Mouse (Mus musculus) lung, embryonic 16.5 days (tissue): ENCODE measurements around the gene Insr. TPM values are rescaled to one million over a fixed set of nuclear protein-coding genes. Genes with fewer than 3 reads are reported as not detected.
A peak's percentile ranks its signal among the peaks of the same experiment; 100 is the strongest.

ENCODE experiments used
- ATAC-seq: fragments of 200-750 bp; cut with Nextera tagmentation; 2 replicates; pipeline ENCODE4 v1.8.0; 2017; ENCODE audit warnings: low read depth, mild to moderate bottlenecking, moderate library complexity
- H3K27ac ChIP-seq: fragments of 300-500 bp; sonication (generic); 2 replicates; pipeline ENCODE4 v1.5.1; 2014; ENCODE audit warnings: mild to moderate bottlenecking, control low read depth, low read length
- H3K27me3 ChIP-seq: fragments of 300-500 bp; sonication (generic); 2 replicates; pipeline ENCODE4 v1.6.1; 2014; ENCODE audit warnings: low read depth, low read length, mixed read lengths; ENCODE audit not compliant: control insufficient read depth, insufficient read depth
- H3K36me3 ChIP-seq: fragments of 300-500 bp; sonication (generic); 2 replicates; pipeline ENCODE4 v1.6.1; 2014; ENCODE audit warnings: low read length; ENCODE audit not compliant: control insufficient read depth, insufficient read depth
- H3K4me1 ChIP-seq: fragments of 300-500 bp; sonication (generic); replicated peaks from 2 replicates; pipeline ENCODE4 v1.6.1; 2014; ENCODE audit warnings: low read length, mixed read lengths; ENCODE audit not compliant: control insufficient read depth, insufficient read depth
- H3K4me2 ChIP-seq: fragments of 300-500 bp; sonication (generic); 2 replicates; pipeline ENCODE4 v1.6.1; 2014; ENCODE audit warnings: low read depth, low read length, control low read depth
- H3K4me3 ChIP-seq: fragments of 300-500 bp; sonication (generic); 2 replicates; pipeline ENCODE4 v1.5.1; 2014; ENCODE audit warnings: mild to moderate bottlenecking, low read length, control low read depth
- H3K9ac ChIP-seq: fragments of 300-500 bp; sonication (generic); 2 replicates; pipeline ENCODE4 v1.6.1; 2014; ENCODE audit warnings: low read length, control low read depth
- H3K9me3 ChIP-seq: fragments of 300-500 bp; sonication (generic); 2 replicates; pipeline ENCODE4 v1.6.1; 2016; ENCODE audit warnings: low read length; ENCODE audit not compliant: control insufficient read depth
- WGBS: fragments of 180-500 bp; shearing (Covaris S2); extraction: QIAGEN DNeasy Blood & Tissue Kit; methylation state at CpG from one replicate; pipeline ENCODE4 v1.1.7; 2014; 5-methylcytosine and 5-hydroxymethylcytosine counted together
- polyA plus RNA-seq: library from polyadenylated mRNA; unstranded; fragments of >200 nt; fragmentation: Nextera tagmentation; extraction: Ambion mirVana; gene quantifications from 2 replicates; pipeline ENCODE4 v1.2.1, GENCODE M21; 2015

The Insr gene
- polyA plus RNA-seq, 1 experiment from 2014 or later, result 34.1 TPM

DNA sequence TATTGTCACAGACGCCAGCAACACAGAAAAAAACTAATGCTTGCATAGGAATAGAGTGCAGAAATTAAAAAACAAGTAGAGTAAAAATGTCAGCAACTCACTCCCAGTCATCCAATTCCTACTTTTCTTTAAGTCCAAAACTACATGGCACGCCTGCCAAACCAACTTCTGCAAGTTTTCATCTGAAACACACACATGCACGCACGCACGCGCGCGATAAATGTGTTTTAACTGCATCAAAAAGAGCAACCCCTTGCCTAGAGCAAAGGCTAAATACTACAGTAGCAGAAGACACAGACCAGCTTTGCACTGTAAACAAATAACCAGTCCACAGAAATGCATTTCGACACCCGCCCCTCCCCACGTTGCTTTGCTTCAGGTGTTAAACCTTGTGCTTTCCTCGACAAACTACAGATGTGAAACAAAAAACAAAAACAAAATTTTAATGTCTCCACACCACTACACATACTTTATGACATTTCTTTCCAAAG lies 59.5 kb downstream of the Insr start:
- no peaks in the 10 kb centered on the region for H3K27me3 ChIP-seq
- H3K36me3 ChIP-seq, result no peaks in the 10 kb centered on the region
- no peaks in the 10 kb centered on the region for H3K9me3 ChIP-seq
- H3K4me1 ChIP-seq, result peaks cover 39% of the 10 kb centered on the region
- 60% methylated on average over 12 of the region's 12 CpGs for WGBS
- no peak overlapping the region; the same call in 1 of the 2 replicates for H3K4me3 ChIP-seq
- no peak for ATAC-seq
- peak overlapping the region; percentile 94; the same call in 1 of the 2 replicates for H3K27ac ChIP-seq
- H3K9ac ChIP-seq, result no peak overlapping the region; the same call in 1 of the 2 replicates
- H3K4me2 ChIP-seq, result peak overlapping the region; percentile 79

DNA sequence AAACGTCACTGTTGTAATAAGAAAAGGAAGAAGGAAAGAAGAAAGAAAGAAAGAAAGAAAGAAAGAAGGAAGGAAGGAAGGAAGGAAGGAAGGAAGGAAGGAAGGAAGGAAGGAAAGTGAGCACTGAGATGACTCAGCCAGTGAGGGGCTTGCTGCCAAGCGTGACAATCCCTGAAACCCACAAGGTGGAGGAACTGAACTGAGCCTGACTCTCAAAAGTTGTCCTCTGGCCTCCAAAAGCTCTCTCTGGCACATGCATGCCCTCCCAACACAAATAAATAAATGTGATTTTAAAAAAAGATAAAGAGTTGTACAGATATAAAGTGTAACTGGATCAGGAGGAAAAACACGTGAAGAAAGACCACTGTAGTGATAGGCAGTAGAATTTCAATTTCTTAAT lies 60.2 kb downstream of the Insr start:
- H3K4me2 ChIP-seq, result no peak overlapping the region
- no peaks in the 10 kb centered on the region for H3K36me3 ChIP-seq
- no peak overlapping the region for H3K4me3 ChIP-seq
- no peak overlapping the region for H3K9ac ChIP-seq
- H3K4me1 ChIP-seq, result peaks cover 36% of the 10 kb centered on the region
- no peaks in the 10 kb centered on the region for H3K27me3 ChIP-seq
- H3K9me3 ChIP-seq, result no peaks in the 10 kb centered on the region
- 68% methylated on average over 3 of the region's 3 CpGs for WGBS
- ATAC-seq, result no peak
- H3K27ac ChIP-seq, result no peak overlapping the region

DNA sequence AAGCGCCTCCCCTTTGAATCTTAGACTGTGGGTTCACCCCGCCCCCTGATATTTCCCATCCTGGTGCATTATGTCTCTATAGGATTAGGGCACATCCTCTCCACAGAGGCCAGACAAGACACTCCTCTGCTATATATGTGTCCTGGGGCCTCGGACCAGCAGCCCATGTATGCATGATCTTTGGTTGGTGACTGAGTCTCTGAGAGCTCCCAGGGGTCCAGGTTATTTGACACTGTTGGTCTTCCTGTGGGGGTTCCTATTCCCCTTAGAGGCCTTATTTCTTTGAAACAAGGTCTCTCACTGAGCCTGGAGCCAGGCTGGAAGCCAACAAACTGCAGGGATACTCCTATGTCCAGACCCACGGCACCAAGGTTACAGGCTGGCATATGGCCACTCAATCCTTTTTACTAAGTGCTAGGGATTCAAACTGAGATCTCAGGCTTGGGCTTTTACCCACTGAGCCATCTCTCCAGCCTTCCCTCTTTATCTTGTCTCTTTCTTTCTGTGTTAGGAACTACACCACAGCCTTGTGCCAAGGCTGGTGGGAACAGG lies 62.8 kb downstream of the Insr start:
- H3K9ac ChIP-seq, result no peak overlapping the region
- H3K4me2 ChIP-seq, result no peak overlapping the region
- no peak overlapping the region; the same call in 1 of the 2 replicates for H3K27ac ChIP-seq
- 67% methylated on average over 4 of the region's 4 CpGs for WGBS
- peaks cover 25% of the 10 kb centered on the region for H3K4me1 ChIP-seq
- no peaks in the 10 kb centered on the region for H3K36me3 ChIP-seq
- no peaks in the 10 kb centered on the region for H3K27me3 ChIP-seq
- ATAC-seq, result no peak
- no peak overlapping the region for H3K4me3 ChIP-seq
- no peaks in the 10 kb centered on the region for H3K9me3 ChIP-seq

- Histone ChIP-seq H3K27ac (0 out of 2 replicates have a peak overlapping the region, but pooled peaks have one; percentile 24), H3K4me3 (no peak overlapping the region), H3K27me3 (no peaks in the 10 kb centered on the region), H3K9ac (no peak overlapping the region), H3K4me1 (peaks cover 25% of the 10 kb centered on the region), H3K9me3 (no peaks in the 10 kb centered on the region), H3K4me2 (no peak overlapping the region), H3K36me3 (0 out of 2 replicates have a peak, but pooled peaks cover 3% of the 10 kb centered on the region)
- peak; percentile 81 for ATAC-seq
These were observed 63.9 kb downstream of the Insr start for GRCm38 (mm10) chr8:3215561-3215960.

DNA sequence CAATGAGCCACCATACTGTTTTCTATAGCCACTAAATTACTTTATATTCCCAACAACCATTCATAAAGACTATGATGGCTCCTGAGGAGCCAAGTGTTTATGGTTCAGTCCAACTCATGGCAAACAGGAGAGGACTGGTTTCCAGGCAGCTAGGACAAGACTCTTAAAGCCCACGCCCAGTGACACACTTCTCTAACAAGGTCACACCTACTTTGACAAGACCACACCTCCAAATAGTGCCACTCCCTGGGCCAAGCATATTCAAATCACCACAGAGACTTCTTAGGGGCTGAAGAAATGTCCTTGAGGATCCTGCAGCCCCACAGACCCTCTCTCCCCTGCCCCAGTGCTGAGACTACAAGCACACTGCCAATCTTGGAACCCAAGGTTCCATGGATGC lies 64.8 kb downstream of the Insr start:
- peaks cover 3% of the 10 kb centered on the region; the same call in 1 of the 2 replicates for H3K36me3 ChIP-seq
- peaks cover 24% of the 10 kb centered on the region for H3K4me1 ChIP-seq
- H3K4me3 ChIP-seq, result no peak overlapping the region
- H3K27ac ChIP-seq, result no peak overlapping the region
- no peak overlapping the region for H3K9ac ChIP-seq
- 76% methylated on average over 1 of the region's 1 CpGs for WGBS
- H3K4me2 ChIP-seq, result no peak overlapping the region
- no peaks in the 10 kb centered on the region for H3K9me3 ChIP-seq
- no peak for ATAC-seq
- H3K27me3 ChIP-seq, result no peaks in the 10 kb centered on the region

GRCm38 (mm10) chr8:3211456-3211855 lies 68.0 kb downstream of the Insr start:
- H3K4me1 ChIP-seq, result peaks cover 19% of the 10 kb centered on the region
- no peak overlapping the region for H3K9ac ChIP-seq
- H3K9me3 ChIP-seq, result no peaks in the 10 kb centered on the region
- no peak overlapping the region for H3K4me2 ChIP-seq
- ATAC-seq, result peak; percentile 34
- no peak overlapping the region for H3K27ac ChIP-seq
- H3K4me3 ChIP-seq, result no peak overlapping the region
- WGBS, result 55% methylated on average over 9 of the region's 9 CpGs
- H3K27me3 ChIP-seq, result no peaks in the 10 kb centered on the region
- peaks cover 3% of the 10 kb centered on the region for H3K36me3 ChIP-seq

DNA sequence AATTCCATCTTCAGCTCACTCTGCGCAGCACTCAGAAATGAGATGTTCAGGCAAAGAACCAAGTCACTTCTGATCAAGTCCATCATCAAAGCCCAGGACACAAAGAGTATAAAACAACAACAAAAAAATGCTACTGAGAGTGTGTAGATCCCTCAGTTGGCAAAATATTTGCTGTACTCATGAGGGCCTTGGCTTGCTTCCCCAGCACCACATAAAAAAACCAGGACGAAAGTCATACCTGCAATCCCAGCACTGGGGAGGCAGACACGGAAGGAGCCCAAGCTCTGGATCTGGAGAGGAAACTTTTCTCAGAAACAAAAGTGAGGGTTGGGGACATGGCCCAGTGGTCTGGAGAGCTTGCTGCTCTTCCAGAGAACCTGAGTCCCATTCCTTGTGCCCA lies 69.5 kb downstream of the Insr start:
- Histone ChIP-seq H3K36me3 (peaks cover 7% of the 10 kb centered on the region), H3K4me1 (peaks cover 8% of the 10 kb centered on the region), H3K9ac (no peak overlapping the region), H3K27me3 (no peaks in the 10 kb centered on the region), H3K27ac (no peak overlapping the region; the same call in 1 of the 2 replicates), H3K4me2 (no peak overlapping the region), H3K4me3 (no peak overlapping the region), H3K9me3 (no peaks in the 10 kb centered on the region)
- no peak for ATAC-seq
- WGBS, result 86% methylated on average over 3 of the region's 3 CpGs

GRCm38 (mm10) chr8:3209268-3209667 lies 70.1 kb downstream of the Insr start:
- Histone ChIP-seq H3K27ac (0 out of 2 replicates have a peak overlapping the region, but pooled peaks have one; percentile 7), H3K9me3 (no peaks in the 10 kb centered on the region), H3K4me1 (peaks cover 7% of the 10 kb centered on the region), H3K9ac (no peak overlapping the region), H3K36me3 (peaks cover 10% of the 10 kb centered on the region), H3K4me2 (no peak overlapping the region), H3K27me3 (no peaks in the 10 kb centered on the region), H3K4me3 (no peak overlapping the region)
- WGBS, result 26% methylated on average over 3 of the region's 3 CpGs
- peak; percentile 50; the same call in 1 of the 2 replicates for ATAC-seq

GRCm38 (mm10) chr8:3208729-3209128 lies 70.7 kb downstream of the Insr start:
- H3K27ac ChIP-seq, result no peak overlapping the region
- H3K9me3 ChIP-seq, result no peaks in the 10 kb centered on the region
- H3K9ac ChIP-seq, result no peak overlapping the region
- peaks cover 7% of the 10 kb centered on the region for H3K4me1 ChIP-seq
- no peak for ATAC-seq
- H3K36me3 ChIP-seq, result peaks cover 12% of the 10 kb centered on the region
- no peak overlapping the region for H3K4me3 ChIP-seq
- no peak overlapping the region for H3K4me2 ChIP-seq
- H3K27me3 ChIP-seq, result no peaks in the 10 kb centered on the region
